Mouse (Mus musculus) fibroblast of lung, adult 2 months (primary cell): Measurements from ENCODE around the gene Farp1.
"Not testable (repeated sequence)": the region's sequence is repeated elsewhere in the genome, so short reads cannot be mapped to it uniquely, and the experiment has no call there.

Experiments used
- DNase-seq: peaks from one replicate; pipeline ENCODE4 v3.0.0-alpha.2; 2011; ENCODE audit warnings: low read depth

Farp1 gene

GRCm38 (mm10) chr14:121184351-121184750 lies 149.4 kb downstream of the Farp1 start:
- DNase-seq = no peak

- no peak for DNase-seq
These were observed 151.4 kb downstream of the Farp1 start for GRCm38 (mm10) chr14:121186402-121186894.

- DNase-seq = not testable (repeated sequence)
These were observed 154.8 kb downstream of the Farp1 start for GRCm38 (mm10) chr14:121189840-121190239.

GRCm38 (mm10) chr14:121190386-121190785 lies 155.4 kb downstream of the Farp1 start:
- no peak for DNase-seq

GRCm38 (mm10) chr14:121191739-121192138 lies 156.7 kb downstream of the Farp1 start:
- DNase-seq = peak; percentile 53

- DNase-seq = peak; percentile 67
These were observed 157.4 kb downstream of the Farp1 start for GRCm38 (mm10) chr14:121192394-121192793.

GRCm38 (mm10) chr14:121193981-121194380 lies 159.0 kb downstream of the Farp1 start:
- DNase-seq = no peak

GRCm38 (mm10) chr14:121198915-121199572 lies 164.0 kb downstream of the Farp1 start:
- no peak for DNase-seq

GRCm38 (mm10) chr14:121199789-121200188 lies 164.8 kb downstream of the Farp1 start:
- DNase-seq = no peak

GRCm38 (mm10) chr14:121200353-121200752 lies 165.4 kb downstream of the Farp1 start:
- no peak for DNase-seq

GRCm38 (mm10) chr14:121201178-121201577 lies 166.2 kb downstream of the Farp1 start:
- no peak for DNase-seq

- DNase-seq = peak; percentile 74
These were observed 170.5 kb downstream of the Farp1 start for GRCm38 (mm10) chr14:121205459-121205858.

- DNase-seq = no peak
These were observed 172.6 kb downstream of the Farp1 start for GRCm38 (mm10) chr14:121207441-121208158.

GRCm38 (mm10) chr14:121208159-121208515 lies 173.1 kb downstream of the Farp1 start:
- no peak for DNase-seq

- no peak for DNase-seq
These were observed 175.3 kb downstream of the Farp1 start for GRCm38 (mm10) chr14:121210318-121210717.

- DNase-seq = no peak
These were observed 178.7 kb downstream of the Farp1 start for GRCm38 (mm10) chr14:121213650-121214049.

GRCm38 (mm10) chr14:121214636-121215257 lies 179.7 kb downstream of the Farp1 start:
- DNase-seq = no peak

- no peak for DNase-seq
These were observed 180.8 kb downstream of the Farp1 start for GRCm38 (mm10) chr14:121215817-121216216.

GRCm38 (mm10) chr14:121216672-121217071 lies 181.7 kb downstream of the Farp1 start:
- DNase-seq = no peak

- no peak for DNase-seq
These were observed 183.6 kb downstream of the Farp1 start for GRCm38 (mm10) chr14:121218620-121219019.

GRCm38 (mm10) chr14:121219226-121220039 lies 184.4 kb downstream of the Farp1 start:
- DNase-seq = no peak

GRCm38 (mm10) chr14:121220040-121220322 lies 185.0 kb downstream of the Farp1 start:
- no peak for DNase-seq
